Mouse (Mus musculus): ENCODE measurements around the gene Dglucy.

Gene Dglucy

GRCm38 (mm10) chr12:100886877-100887276, 108.0 kb downstream of the Dglucy start:
- DNase-seq = no peak

- peak; percentile 96 for DNase-seq
These were observed 109.0 kb downstream of the Dglucy start for GRCm38 (mm10) chr12:100887801-100888258.

- DNase-seq = no peak
These were observed 111.7 kb downstream of the Dglucy start for GRCm38 (mm10) chr12:100890548-100890947.

- no peak for DNase-seq
These were observed 116.6 kb downstream of the Dglucy start for GRCm38 (mm10) chr12:100895504-100895903.

- DNase-seq = no peak
These were observed 117.8 kb downstream of the Dglucy start for GRCm38 (mm10) chr12:100896661-100897060.

GRCm38 (mm10) chr12:100897736-100898650, 119.1 kb downstream of the Dglucy start:
- peak; percentile 83 for DNase-seq

- DNase-seq = peak; percentile 86
These were observed 120.3 kb downstream of the Dglucy start for GRCm38 (mm10) chr12:100899111-100899640.

- DNase-seq = no peak
These were observed 122.0 kb downstream of the Dglucy start for GRCm38 (mm10) chr12:100900901-100901300.

GRCm38 (mm10) chr12:100901386-100901785, 122.5 kb downstream of the Dglucy start:
- no peak for DNase-seq

- peak; percentile 91 for DNase-seq
These were observed 124.9 kb downstream of the Dglucy start for GRCm38 (mm10) chr12:100903761-100904160.

- no peak for DNase-seq
These were observed 128.0 kb downstream of the Dglucy start for GRCm38 (mm10) chr12:100906861-100907260.

- peak; percentile 88 for DNase-seq
These were observed 128.9 kb downstream of the Dglucy start, which contains the start of gene Gpr68 for GRCm38 (mm10) chr12:100907598-100908297. Gene Gpr68, minus strand, starts transcription at chr12:100908198.

GRCm38 (mm10) chr12:100908298-100909034, 129.6 kb downstream of the Dglucy start:
- DNase-seq = peak; percentile 82

- DNase-seq = no peak
These were observed 130.9 kb downstream of the Dglucy start for GRCm38 (mm10) chr12:100909765-100910164.

- DNase-seq = no peak
These were observed 131.9 kb downstream of the Dglucy start for GRCm38 (mm10) chr12:100910731-100911130.

GRCm38 (mm10) chr12:100924646-100925339, 145.9 kb downstream of the Dglucy start:
- DNase-seq = no peak

GRCm38 (mm10) chr12:100925644-100926619, 147.1 kb downstream of the Dglucy start:
- no peak for DNase-seq

GRCm38 (mm10) chr12:100928286-100928685, 149.4 kb downstream of the Dglucy start:
- DNase-seq = no peak

GRCm38 (mm10) chr12:100931653-100932052, 152.8 kb downstream of the Dglucy start:
- DNase-seq = no peak

- no peak for DNase-seq
These were observed 155.9 kb downstream of the Dglucy start for GRCm38 (mm10) chr12:100934796-100935195.

- peak; percentile 95 for DNase-seq
These were observed 157.3 kb downstream of the Dglucy start for GRCm38 (mm10) chr12:100936116-100936515.

Data from heart, adult 11 months (tissue).